Mouse (Mus musculus): ENCODE data around the gene Cul7.
A peak's percentile ranks its signal among the peaks of the same experiment; 100 is the strongest.

Gene Cul7

DNA sequence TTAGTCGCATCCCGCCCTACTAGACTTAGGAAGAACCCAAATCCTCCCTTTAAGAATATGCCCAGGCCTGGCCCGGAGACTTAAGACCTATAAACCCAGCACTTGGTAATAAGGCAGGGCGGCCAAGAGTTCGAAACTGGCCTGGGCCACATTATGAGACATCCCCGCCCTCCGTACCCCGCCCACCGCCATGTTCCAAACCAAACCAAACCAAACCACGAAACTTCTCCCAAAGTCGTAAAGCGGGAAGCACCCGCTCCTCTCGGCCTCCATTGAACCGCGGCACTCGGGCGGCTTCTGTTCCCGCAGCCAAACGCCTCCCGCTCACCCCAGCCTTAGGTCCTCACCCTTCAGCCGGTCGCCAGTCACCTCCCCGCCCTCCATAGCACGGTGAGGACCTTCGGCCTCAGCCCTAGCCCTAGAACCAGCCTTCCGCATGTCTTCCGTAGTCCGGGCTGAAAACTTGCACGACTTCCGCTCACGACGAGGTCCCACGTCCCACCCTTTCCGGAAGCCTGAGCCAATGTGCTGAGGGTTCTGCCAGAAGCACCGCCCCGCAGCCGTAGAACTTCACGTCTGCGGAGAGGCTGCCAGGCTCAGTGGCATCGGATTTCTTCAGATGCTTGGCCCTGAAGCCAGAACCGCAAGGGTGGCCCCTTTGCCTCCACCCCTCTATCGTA is 23.9 kb downstream of the Cul7 start, which contains the start of gene Rrp36:
Gene Rrp36 (minus strand): TSS at position 503 of the 680 bp plus-strand sequence.
- peak; percentile 97 for DNase-seq (ENCODE audit: low spot score)

- DNase-seq (ENCODE audit: low spot score), result no peak
Measured at GRCm38 (mm10) chr17:46674530-46675283, 24.6 kb downstream of the Cul7 start.

DNA sequence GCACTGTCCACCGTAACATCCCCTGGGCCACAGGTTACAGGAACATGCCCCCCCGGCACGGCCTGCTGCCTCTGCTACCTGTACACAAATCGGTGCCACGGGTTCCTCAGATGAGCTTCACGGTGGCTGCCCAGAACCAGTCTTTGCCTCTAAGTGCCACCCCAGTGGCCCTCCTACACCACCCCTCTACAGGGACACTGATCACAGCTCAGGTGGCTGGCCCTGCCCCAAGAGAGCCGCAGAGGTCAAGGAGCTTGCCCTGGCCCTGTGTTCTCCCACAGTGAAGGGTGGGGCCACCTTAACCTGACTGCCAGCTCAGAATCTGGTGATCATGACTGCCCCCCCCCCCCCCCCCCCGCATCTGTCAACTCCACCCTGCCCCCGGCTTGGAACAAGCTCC is 28.3 kb downstream of the Cul7 start, which contains the start of gene Mea1:
Gene Mea1 (plus strand): TSS at position 378 of the 400 bp plus-strand sequence.
- DNase-seq (ENCODE audit: low spot score), result no peak

- no peak for DNase-seq (ENCODE audit: low spot score)
Measured at GRCm38 (mm10) chr17:46678911-46679310, 28.8 kb downstream of the Cul7 start.

- peak; percentile 61 for DNase-seq (ENCODE audit: low spot score)
Measured at GRCm38 (mm10) chr17:46679843-46680759, 30.0 kb downstream of the Cul7 start.

DNA sequence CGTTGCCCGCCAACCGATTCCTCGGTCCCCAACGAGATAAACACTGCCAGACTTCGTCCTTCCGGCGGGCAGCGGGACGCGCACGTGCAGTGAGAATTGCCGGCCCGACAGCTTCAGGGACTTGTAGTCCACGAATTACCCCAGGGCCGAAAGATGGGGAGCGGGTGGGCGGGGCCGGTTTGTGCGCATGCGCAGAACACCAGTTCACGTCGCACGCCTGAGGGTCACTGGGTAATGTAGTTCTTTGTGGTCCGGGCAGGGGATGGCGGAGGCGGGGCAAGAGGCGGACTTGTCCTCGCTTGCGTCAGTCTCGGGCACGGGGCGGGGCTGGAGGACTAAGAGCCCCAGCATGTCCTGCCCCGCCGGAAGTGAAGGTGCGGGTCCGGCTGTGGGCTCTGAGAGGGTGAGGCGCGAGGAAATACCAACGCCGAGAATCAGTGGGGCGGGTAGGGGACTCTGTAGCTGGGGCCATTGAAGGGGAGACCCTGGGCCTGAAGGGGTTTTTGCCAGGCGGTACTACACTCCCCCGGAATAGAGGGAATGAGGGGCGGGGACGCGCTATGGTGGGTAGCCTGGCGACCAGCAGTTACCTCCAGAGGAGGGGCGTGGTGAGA is 30.7 kb downstream of the Cul7 start, which contains the start of gene Klhdc3:
Gene Klhdc3 (minus strand): TSS at position 155 of the 614 bp plus-strand sequence.
- peak; percentile 99 for DNase-seq (ENCODE audit: low spot score)

DNA sequence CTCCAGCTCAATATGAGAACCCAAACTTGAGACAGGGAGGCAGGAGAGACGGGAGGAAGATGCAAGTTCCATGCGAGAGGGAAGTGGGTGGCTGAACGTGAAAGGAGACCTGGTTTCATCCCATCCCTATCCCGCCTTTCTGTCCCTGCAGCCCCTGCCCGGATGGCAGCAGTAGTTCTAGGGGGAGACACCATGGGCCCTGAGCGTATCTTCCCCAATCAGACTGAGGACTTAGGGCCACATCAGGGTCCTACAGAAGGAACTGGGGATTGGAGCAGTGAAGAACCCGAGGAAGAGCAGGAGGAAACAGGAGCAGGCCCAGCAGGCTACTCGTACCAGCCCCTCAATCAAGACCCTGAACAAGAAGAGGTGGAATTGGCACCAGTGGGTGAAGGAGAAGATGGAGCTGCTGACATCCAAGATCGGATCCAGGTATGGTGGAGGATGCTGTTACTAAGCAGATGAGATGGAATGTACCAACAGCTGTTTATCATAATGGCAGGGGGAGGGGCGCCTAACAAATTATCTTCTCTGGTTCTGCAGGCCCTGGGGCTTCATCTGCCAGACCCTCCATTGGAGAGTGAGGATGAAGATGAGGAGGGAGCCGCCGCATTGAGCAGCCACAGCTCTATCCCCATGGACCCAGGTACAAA is 31.5 kb downstream of the Cul7 start:
- DNase-seq (ENCODE audit: low spot score), result no peak

GRCm38 (mm10) chr17:46682654-46683389 is 32.7 kb downstream of the Cul7 start:
- DNase-seq (ENCODE audit: low spot score), result no peak

DNA sequence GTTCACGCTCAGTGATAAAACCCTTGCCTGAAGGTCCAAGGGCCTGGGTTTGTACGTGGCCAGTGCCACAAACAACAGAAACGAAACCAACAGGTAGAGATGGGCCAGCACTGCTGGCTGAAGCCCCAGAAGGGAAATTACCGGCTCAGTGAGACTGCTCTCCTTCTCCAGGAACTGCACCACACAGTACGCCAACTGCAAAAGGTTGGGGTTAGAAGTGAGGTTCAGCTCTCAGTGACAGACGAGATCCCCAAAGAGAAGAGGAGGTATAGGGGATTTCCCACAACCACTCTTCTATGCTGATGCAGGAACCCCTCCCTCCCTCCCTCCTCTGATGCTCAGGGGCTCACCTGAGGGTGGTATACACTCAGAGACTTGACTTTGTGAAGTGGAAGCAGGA is 35.8 kb downstream of the Cul7 start:
- DNase-seq (ENCODE audit: low spot score), result no peak

DNA sequence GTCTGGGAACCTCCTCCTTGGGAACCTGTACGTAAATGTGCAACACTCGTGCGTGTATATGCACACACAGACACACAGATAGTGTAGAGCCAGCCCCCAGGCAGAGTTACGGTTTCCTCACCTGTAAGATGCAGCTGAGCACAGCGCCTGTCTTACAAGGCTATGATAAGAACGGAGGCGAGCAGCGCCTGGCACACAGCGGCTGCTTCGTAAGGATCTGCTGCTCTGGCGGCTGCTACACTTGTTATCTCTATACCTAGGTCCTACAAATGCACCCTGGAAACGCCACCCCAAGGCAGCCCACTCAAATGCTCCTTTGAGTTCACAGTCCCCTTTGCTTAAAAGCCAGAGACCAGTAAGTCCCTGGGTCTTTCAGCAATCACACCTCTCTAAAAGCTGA is 40.5 kb downstream of the Cul7 start:
- DNase-seq (ENCODE audit: low spot score), result no peak

- no peak for DNase-seq (ENCODE audit: low spot score)
Measured at GRCm38 (mm10) chr17:46691390-46691789, 41.3 kb downstream of the Cul7 start.

GRCm38 (mm10) chr17:46694517-46695063 is 44.5 kb downstream of the Cul7 start:
- DNase-seq (ENCODE audit: low spot score), result no peak

DNA sequence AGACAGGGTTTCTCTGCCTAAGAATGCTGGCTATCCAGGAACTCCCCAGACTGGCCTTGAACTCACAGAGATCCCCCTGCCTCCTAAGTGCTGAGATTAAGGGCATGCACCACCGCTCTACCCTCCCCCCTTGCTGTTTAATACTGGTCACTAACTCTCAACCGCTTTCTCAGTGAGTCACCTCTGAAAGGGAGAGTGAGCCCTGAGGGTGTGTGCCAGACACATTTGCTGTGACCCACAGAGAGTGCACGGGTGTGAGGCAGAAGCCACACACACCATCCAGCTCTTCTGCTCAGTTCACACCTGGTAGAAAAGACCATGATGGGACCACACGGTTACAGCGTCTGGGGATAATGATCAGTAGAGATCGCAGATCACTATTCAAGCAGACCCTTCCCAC is 48.4 kb downstream of the Cul7 start:
- no peak for DNase-seq (ENCODE audit: low spot score)

DNA sequence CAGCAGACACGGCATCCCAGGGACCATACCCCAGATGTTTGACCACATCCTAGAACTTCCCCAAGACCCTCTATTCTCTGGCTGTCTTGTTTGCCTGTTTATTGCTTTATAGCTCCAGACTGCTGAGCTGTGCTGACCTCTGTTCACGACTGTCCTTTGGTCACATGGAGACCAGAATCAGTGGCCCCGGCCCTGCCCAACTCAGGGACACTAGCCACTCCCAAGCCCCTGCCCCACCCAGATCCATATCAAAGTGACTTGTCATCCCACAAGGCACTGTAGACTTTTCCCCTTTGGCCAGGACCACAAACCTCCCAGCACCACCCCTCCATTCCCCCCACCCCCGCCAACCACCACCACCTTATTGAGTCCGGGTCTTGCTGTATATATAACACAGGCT is 49.1 kb downstream of the Cul7 start:
- no peak for DNase-seq (ENCODE audit: low spot score)

DNA sequence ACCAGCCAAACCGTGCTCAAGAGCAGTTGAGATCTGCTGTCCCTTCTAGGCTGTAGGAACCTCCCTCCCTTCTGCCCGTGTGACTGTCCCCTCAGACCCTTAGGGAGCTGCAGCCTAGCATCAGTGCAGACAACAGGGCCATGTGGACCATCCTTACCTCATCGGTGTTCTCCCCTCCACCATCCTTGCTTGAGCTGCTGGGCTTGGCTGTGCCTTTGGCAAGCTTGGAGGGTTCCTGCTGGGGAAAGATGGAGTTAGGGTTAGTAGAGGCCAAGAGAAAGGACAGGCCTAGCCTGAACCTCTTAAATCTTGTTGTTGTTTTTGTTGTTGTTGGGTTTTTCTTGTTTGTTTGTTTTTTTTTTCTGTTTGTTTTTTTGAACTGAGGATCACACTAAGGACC is 49.8 kb downstream of the Cul7 start:
- DNase-seq (ENCODE audit: low spot score), result no peak

GRCm38 (mm10) chr17:46701489-46701888 is 51.4 kb downstream of the Cul7 start:
- DNase-seq (ENCODE audit: low spot score), result no peak

DNA sequence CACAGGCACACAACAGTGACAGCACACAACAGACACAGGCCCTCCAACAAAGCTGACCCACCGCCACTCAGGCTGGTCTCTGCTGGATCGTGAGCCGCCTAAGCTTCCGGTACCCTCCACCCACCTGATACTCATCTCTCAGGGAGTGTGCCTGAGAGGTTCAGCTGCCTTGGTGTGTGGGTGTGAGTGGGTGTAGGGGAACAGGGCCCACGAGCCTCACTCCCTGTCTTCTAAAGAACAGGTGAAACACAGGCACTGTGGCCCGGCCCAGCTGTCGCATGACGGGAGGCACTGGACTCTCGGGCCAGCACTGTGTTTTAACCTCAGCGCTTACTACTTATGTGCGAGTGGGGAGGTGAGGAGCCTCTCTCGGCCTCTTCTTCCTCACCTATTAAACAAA is 52.0 kb downstream of the Cul7 start:
- DNase-seq (ENCODE audit: low spot score), result no peak

- no peak for DNase-seq (ENCODE audit: low spot score)
Measured at GRCm38 (mm10) chr17:46702506-46702905, 52.4 kb downstream of the Cul7 start.

- DNase-seq (ENCODE audit: low spot score), result peak; percentile 24
Measured at GRCm38 (mm10) chr17:46703971-46704886, 54.1 kb downstream of the Cul7 start.

All from embryo, embryonic 10 days (tissue).